Mouse (Mus musculus) spleen, adult 10 weeks (tissue): ENCODE data around the gene Vmn1r143. TPM values are rescaled to one million over a fixed set of nuclear protein-coding genes. Genes with fewer than 3 reads are reported as not detected.

ENCODE experiments used
- polyA plus RNA-seq: library from polyadenylated mRNA; stranded (reverse); fragments of 350-450 nt; fragmentation: Illumina TruSeq; extraction: RNeasy Lipid Tissue Mini Kit (QIAGEN cat#74804); gene quantifications from one replicate; pipeline ENCODE4 v1.2.3, GENCODE M21; 2015; ENCODE audit warnings: low replicate concordance; ENCODE audit not compliant: insufficient read depth

Vmn1r143 gene
- not detected for polyA plus RNA-seq

GRCm38 (mm10) chr7:22189077-22189476 is at the start of gene Vmn1r143:
Gene Vmn1r143, plus strand, starts transcription at chr7:22189377.

GRCm38 (mm10) chr7:22163935-22164334 is 25.2 kb upstream of the Vmn1r143 start, which contains the start of gene Vmn1r142:
Gene Vmn1r142, minus strand, starts transcription at chr7:22164035.

GRCm38 (mm10) chr7:22201164-22201563 is 12.0 kb downstream of the Vmn1r143 start, which contains the start of gene Gm8653:
Gene Gm8653, minus strand, starts transcription at chr7:22201264.

GRCm38 (mm10) chr7:22229384-22229783 is 40.2 kb downstream of the Vmn1r143 start, which contains the start of gene Gm8453:
Gene Gm8453, minus strand, starts transcription at chr7:22229484.

Other genes with a start within 250 kb of the Vmn1r143 start
- not detected for gene Vmn1r137, start 194.8 kb upstream of the Vmn1r143 start, polyA plus RNA-seq
- gene Vmn1r138, start 160.5 kb upstream of the Vmn1r143 start, polyA plus RNA-seq = not detected
- not detected for gene Gm6176, start 133.1 kb upstream of the Vmn1r143 start, polyA plus RNA-seq
- gene Vmn1r139, start 120.3 kb upstream of the Vmn1r143 start, polyA plus RNA-seq = not detected
- not detected for gene Gm16451, start 71.1 kb upstream of the Vmn1r143 start, polyA plus RNA-seq
- not detected for gene Gm10666, start 54.6 kb upstream of the Vmn1r143 start, polyA plus RNA-seq
- not detected for gene Vmn1r142, start 25.3 kb upstream of the Vmn1r143 start, polyA plus RNA-seq
- gene Gm8653, start 11.9 kb downstream of the Vmn1r143 start, polyA plus RNA-seq = not detected
- not detected for gene Gm8453, start 40.1 kb downstream of the Vmn1r143 start, polyA plus RNA-seq
- gene Gm4187, start 140.3 kb downstream of the Vmn1r143 start, polyA plus RNA-seq = not detected
- not detected for gene Gm8660, start 181.7 kb downstream of the Vmn1r143 start, polyA plus RNA-seq
- gene Vmn1r148, start 224.2 kb downstream of the Vmn1r143 start, polyA plus RNA-seq = not detected
- gene Vmn1r149, start 248.9 kb downstream of the Vmn1r143 start, polyA plus RNA-seq = not detected